Mouse (Mus musculus) spleen, adult 2 months (tissue): ENCODE measurements around the gene Suclg1.

Source experiments
- CTCF ChIP-seq: fragments of 200-500 bp; IDR thresholded peaks from 2 replicates; pipeline ENCODE4 v1.5.1; 2011; ENCODE audit warnings: mild to moderate bottlenecking, inconsistent platforms; ENCODE audit not compliant: insufficient read depth, insufficient read length, insufficient replicate concordance; ENCODE audit errors: extremely low read depth
- POLR2A ChIP-seq: fragments of 200-500 bp; IDR thresholded peaks from 2 replicates; pipeline ENCODE4 v1.6.1; 2011; ENCODE audit warnings: low read depth, low read length, inconsistent platforms

GRCm38 (mm10) chr6:73211602-73212001 is 36.6 kb upstream of the Suclg1 start:
- TF ChIP-seq CTCF: no peak
- TF ChIP-seq POLR2A: no peak
